In genomic region chr6:115320927-115321714, GRCm38 (mm10) we compare ENCODE assay signal across 28 mouse cellular contexts. TPM values are rescaled to one million over a fixed set of nuclear protein-coding genes. Genes with fewer than 3 reads are reported as not detected.
A peak's percentile ranks its signal among the peaks of the same experiment; 100 is the strongest.
DNase-seq lines count a peak whose midpoint lies in the region; ATAC-seq and TF ChIP-seq lines count a peak whose summit lies in the region.
"Had no signal": no experiment of that assay in that cellular context is flagged by ENCODE, and none has a peak within 500 bp of the region (broad histone marks: within the 10 kb centered on the region; RNA-seq: fewer than 3 reads in every experiment).

No protein-coding gene starts in this region.

- no peak for DNase-seq in frontal cortex, postnatal 36 days (ENCODE audit: low spot score in 2 of 2)
- peak; percentile 15 for DNase-seq in lung, postnatal 25 days (ENCODE audit: low spot score)
- no peak for DNase-seq in lung, postnatal 14 days
- DNase-seq in right cerebral cortex, postnatal 14 days: no peak
- DNase-seq in heart, adult 9 months (ENCODE audit: low spot score in 2 of 2): no peak
- DNase-seq: adrenal gland, adult 8-10 months; cerebellum, adult 8-10 months; heart, postnatal 14 days; kidney, adult 11 months; kidney, postnatal 10 days; liver, embryonic 13.5 days; retina, postnatal 1 day; thymus, adult 18-20 months; thymus, postnatal 4 days had no signal

- TF ChIP-seq CTCF in cortical plate, adult 2 months (IDR thresholded peaks at IDR 0.05; ENCODE audit: extremely low read depth, insufficient read depth, low read length): no peak

- TF ChIP-seq POLR2A in cortical plate, adult 2 months (IDR thresholded peaks at IDR 0.05; ENCODE audit: extremely low read depth, insufficient read depth, low read length): no peak

- peaks cover 8% of the 10 kb centered on the region for H3K4me1 ChIP-seq in cortical plate, adult 2 months (ENCODE audit: control insufficient read depth, insufficient read depth, low read length)
- H3K4me1 ChIP-seq: forebrain, embryonic 12.5 days; limb, embryonic 13.5 days; liver, embryonic 13.5 days; lung, embryonic 15.5 days; neural tube, embryonic 12.5 days; stomach, embryonic 15.5 days had no signal

- ATAC-seq in frontal cortex, adult (ENCODE audit: low TSS enrichment): peak; percentile 41; the same call in 1 of the 2 replicates
- ATAC-seq in monocyte, adult 5-6 weeks (replicated peaks; ENCODE audit: insufficient number of reproducible peaks, low FRiP score, low TSS enrichment, poor library complexity, severe bottlenecking): peak; percentile 77
- ATAC-seq: CD4-positive, CD25-positive, alpha-beta regulatory T cell, adult 4 months; hindbrain, postnatal 0 days had no signal

- peak overlapping the region; percentile 76 for H3K27ac ChIP-seq in cortical plate, adult 2 months (ENCODE audit: insufficient read depth, low read length)
- H3K27ac ChIP-seq: embryonic facial prominence, embryonic 13.5 days; forebrain, embryonic 12.5 days; heart, embryonic 13.5 days; hindbrain, postnatal 0 days; limb, embryonic 13.5 days; liver, embryonic 13.5 days; lung, embryonic 15.5 days; neural tube, embryonic 12.5 days; stomach, embryonic 15.5 days had no signal

- H3K4me3 ChIP-seq in cortical plate, adult 2 months (ENCODE audit: insufficient read depth, low read length): no peak overlapping the region
- H3K4me3 ChIP-seq: embryonic facial prominence, embryonic 13.5 days; erythroblast, embryonic 14.5 days; forebrain, embryonic 12.5 days; heart, embryonic 13.5 days; limb, embryonic 13.5 days; liver, embryonic 13.5 days; lung, embryonic 15.5 days; neural tube, embryonic 12.5 days; stomach, embryonic 15.5 days had no signal

RNA-seq across cellular contexts. Expression of gene Pparg, which starts 39.6 kb away (rescaled TPM):
- polyA plus RNA-seq in cortical plate, adult 2 months (2012; rRNA removed): 9.0 and 10.0 TPM in 2 replicates
- total RNA-seq in monocyte, adult 5-6 weeks (2017): 61.9 to 76.0 TPM (median 69.3 TPM) in 3 replicates
- total RNA-seq: megakaryocyte-erythroid progenitor cell, adult 5-6 weeks had no signal
- polyA plus RNA-seq: erythroblast, embryonic 14.5 days; forebrain, embryonic 12.5 days had no signal
